Mouse (Mus musculus) megakaryocyte, embryonic 14.5 days (primary cell): Measurements from ENCODE around the gene Cast. TPM values are rescaled to one million over a fixed set of nuclear protein-coding genes. Genes with fewer than 3 reads are reported as not detected.

Source experiments
- H3K27me3 ChIP-seq: replicated peaks from 2 replicates; pipeline ENCODE3; 2012; ENCODE audit warnings: inconsistent platforms
- H3K36me3 ChIP-seq: replicated peaks from 2 replicates; pipeline ENCODE3; 2012; ENCODE audit warnings: low read length, inconsistent platforms, mixed read lengths
- H3K4me1 ChIP-seq: 2 replicates; pipeline ENCODE4 v1.6.1; 2012; ENCODE audit warnings: inconsistent platforms
- H3K4me3 ChIP-seq: replicated peaks from 2 replicates; pipeline ENCODE3; 2012; ENCODE audit warnings: moderate library complexity, mild to moderate bottlenecking, inconsistent platforms
- H3K9me3 ChIP-seq: 2 replicates; pipeline ENCODE4 v1.6.1; 2012; ENCODE audit warnings: inconsistent platforms
- FLI1 ChIP-seq: IDR thresholded peaks from 2 replicates; pipeline ENCODE4 v1.6.1; 2012; ENCODE audit warnings: low read length, inconsistent platforms, mixed read lengths
- GATA1 ChIP-seq: IDR thresholded peaks from 3 replicates; pipeline ENCODE4 v1.6.1; 2012; ENCODE audit warnings: mixed read lengths, low read length, inconsistent platforms, borderline replicate concordance
- polyA plus RNA-seq: library from polyadenylated mRNA; stranded (reverse); fragments of >175 nt; gene quantifications from 2 replicates; pipeline ENCODE4 v1.2.3, GENCODE M21; 2012; ENCODE audit warnings: low replicate concordance; ENCODE audit not compliant: insufficient read depth

Gene Cast
- polyA plus RNA-seq, 1 experiment = 1.6 TPM

DNA sequence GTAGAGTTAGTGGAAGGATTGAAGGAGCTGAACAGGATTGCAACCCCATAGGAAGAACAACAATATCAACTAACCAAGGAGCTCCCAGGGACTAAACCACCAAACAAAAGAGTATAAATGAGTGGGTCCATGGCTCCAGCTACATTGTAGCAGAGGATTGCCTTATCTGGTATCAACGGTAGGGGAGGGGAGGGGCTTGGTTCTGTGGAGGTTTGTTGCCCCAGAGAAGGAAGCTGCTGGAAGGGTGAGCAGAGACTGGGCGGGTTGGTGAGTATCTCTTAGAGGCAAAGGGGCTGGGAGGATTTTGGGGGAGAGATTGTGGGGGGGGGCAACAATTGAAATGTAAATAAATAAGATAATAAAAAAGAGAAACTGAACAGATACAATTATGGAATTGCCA lies 89.6 kb downstream of the Cast start:
- no peak overlapping the region for H3K4me3 ChIP-seq
- peaks cover 44% of the 10 kb centered on the region for H3K36me3 ChIP-seq
- no peaks in the 10 kb centered on the region for H3K4me1 ChIP-seq
- no peaks in the 10 kb centered on the region for H3K27me3 ChIP-seq
- no peaks in the 10 kb centered on the region for H3K9me3 ChIP-seq
- no peak for TF ChIP-seq GATA1

DNA sequence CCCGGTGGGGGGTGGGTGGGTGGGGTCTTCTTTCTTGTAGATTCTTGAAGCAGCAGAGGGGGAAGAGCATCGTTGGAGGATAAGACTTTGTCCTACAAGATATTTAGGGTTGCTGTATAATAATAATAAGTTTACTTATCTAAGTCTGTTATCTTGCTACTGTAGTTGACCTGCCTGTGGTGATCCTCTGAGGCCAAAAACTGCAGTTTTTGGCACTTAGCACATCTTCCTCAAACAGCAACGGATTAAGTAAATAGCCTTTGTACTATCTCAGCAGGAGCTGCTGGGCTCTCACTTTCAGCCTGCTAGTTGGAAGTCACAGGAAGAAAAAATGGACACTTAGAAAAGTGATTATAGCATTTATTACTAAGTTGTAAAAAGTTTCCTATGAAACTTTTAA lies 112.4 kb downstream of the Cast start:
- TF ChIP-seq GATA1 (no peak), FLI1 (no peak)
- H3K4me1 ChIP-seq = no peaks in the 10 kb centered on the region
- H3K9me3 ChIP-seq = no peaks in the 10 kb centered on the region
- H3K27me3 ChIP-seq = no peaks in the 10 kb centered on the region
- no peak overlapping the region for H3K4me3 ChIP-seq
- peaks cover 39% of the 10 kb centered on the region for H3K36me3 ChIP-seq

DNA sequence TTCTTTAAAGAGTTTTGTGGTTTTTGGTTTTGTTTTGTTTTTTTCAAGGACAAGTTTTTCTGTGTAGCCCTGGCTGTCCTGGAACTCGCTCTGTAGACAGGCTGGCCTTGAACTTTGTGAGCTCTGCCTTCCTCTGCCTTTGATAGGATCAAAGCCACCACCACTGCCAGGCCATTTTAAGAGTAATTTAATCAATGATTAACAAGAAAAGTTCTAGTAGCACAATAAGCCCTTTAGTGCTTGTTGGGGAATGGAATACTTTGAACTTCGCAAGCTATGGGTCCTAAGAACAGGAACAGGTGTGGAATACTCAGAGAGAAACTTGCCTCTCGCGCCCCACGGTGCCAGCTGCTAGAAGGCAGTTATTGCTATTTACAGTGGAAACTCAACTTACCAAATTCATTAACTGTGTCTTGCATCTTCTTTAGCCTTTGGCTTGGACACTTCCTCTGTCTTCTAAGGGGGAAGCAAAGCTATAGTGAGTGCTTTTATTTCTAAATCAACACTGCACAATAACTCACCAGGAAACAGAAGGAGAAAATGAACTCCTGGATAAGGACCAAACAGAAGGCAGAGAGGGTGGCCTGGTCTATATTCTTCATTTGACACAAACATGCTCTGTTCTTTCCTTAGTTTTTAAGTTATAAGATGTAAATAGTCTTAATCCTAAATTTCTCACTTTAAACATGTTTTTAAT lies 113.0 kb downstream of the Cast start:
- Histone ChIP-seq H3K36me3 (peaks cover 39% of the 10 kb centered on the region), H3K9me3 (no peaks in the 10 kb centered on the region), H3K4me3 (no peak overlapping the region), H3K4me1 (no peaks in the 10 kb centered on the region), H3K27me3 (no peaks in the 10 kb centered on the region)
- TF ChIP-seq GATA1 (no peak), FLI1 (no peak)

Other genes with a start within 250 kb of the Cast start
- 0.64 and 0.73 TPM in 2 replicates for gene Erap1, start 169.2 kb downstream of the Cast start, polyA plus RNA-seq